Mouse (Mus musculus) bone marrow, adult 2 months (tissue): ENCODE data around the gene B830017H08Rik. TPM values are rescaled to one million over a fixed set of nuclear protein-coding genes. Genes with fewer than 3 reads are reported as not detected.

ENCODE experiments used
- H3K27ac ChIP-seq: fragments of 200-500 bp; 2 replicates; pipeline ENCODE4 v1.5.1; 2012; ENCODE audit warnings: low read depth, mild to moderate bottlenecking, control low read depth, inconsistent platforms, low read length; ENCODE audit not compliant: control insufficient read depth, poor library complexity, insufficient read depth
- H3K4me1 ChIP-seq: fragments of 200-500 bp; 2 replicates; pipeline ENCODE4 v1.6.1; 2011; ENCODE audit warnings: low read length; ENCODE audit not compliant: control insufficient read depth, insufficient read depth
- H3K4me3 ChIP-seq: fragments of 200-500 bp; replicated peaks from 2 replicates; pipeline ENCODE3; 2011; ENCODE audit warnings: mild to moderate bottlenecking, low read depth, low read length, control low read depth; ENCODE audit not compliant: control insufficient read depth
- CTCF ChIP-seq: fragments of 200-500 bp; IDR thresholded peaks from 2 replicates; pipeline ENCODE4 v1.5.1; 2011; ENCODE audit warnings: low read length, control low read depth; ENCODE audit not compliant: control insufficient read depth, insufficient read depth
- POLR2A ChIP-seq: fragments of 200-500 bp; IDR thresholded peaks from 2 replicates; pipeline ENCODE4 v1.6.1; 2011; ENCODE audit warnings: low read depth, mild to moderate bottlenecking, control low read depth, low read length, borderline replicate concordance; ENCODE audit not compliant: control insufficient read depth
- WGBS: fragments of 180-500 bp; shearing (Covaris S2); methylation state at CpG from one replicate; pipeline ENCODE4 v1.1.7; 2018; 5-methylcytosine and 5-hydroxymethylcytosine counted together
- polyA plus RNA-seq: library from polyadenylated mRNA; stranded (reverse); fragments of >200 nt; gene quantifications from 2 replicates; pipeline ENCODE4 v1.2.4, GENCODE M21; 2011; ENCODE audit warnings: low replicate concordance; ENCODE audit not compliant: missing spikeins, insufficient read depth, insufficient read length

The B830017H08Rik gene
- not detected in 2 replicates for polyA plus RNA-seq

DNA sequence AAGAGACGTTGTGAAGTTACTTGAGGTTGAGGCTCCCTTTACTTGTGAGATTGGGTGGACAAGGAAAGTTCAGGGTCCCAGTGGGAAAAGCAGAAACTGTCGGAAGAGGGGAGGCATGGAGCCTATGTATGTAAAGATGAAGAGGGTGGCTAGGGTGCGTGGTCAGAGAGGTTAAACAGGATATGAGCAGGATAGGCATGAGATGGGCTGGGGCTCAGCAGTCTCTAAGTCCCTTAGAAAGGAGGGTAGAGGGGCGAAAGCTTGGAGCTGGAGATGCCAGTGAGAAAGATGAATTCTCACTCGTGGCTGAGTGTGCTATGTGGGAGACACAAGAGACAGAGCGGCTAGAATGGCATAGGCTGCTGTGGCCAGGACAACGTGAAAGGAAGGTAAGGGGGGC lies at the start of gene B830017H08Rik:
TSS of gene B830017H08Rik (plus strand) at position 301 of the 400 bp plus-strand sequence.
- Histone ChIP-seq H3K4me1 (no peaks in the 10 kb centered on the region), H3K4me3 (no peak within 1 kb of the TSS), H3K27ac (no peak within 1 kb of the TSS)
- TF ChIP-seq POLR2A = no peak
- no peak for TF ChIP-seq CTCF
- 37% methylated on average over 7 of the region's 7 CpGs for WGBS

- Histone ChIP-seq H3K4me1 (no peaks in the 10 kb centered on the region), H3K27ac (no peak overlapping the region), H3K4me3 (no peak overlapping the region)
- no peak for TF ChIP-seq CTCF
- TF ChIP-seq POLR2A = no peak
- 80% methylated on average over 3 of the region's 3 CpGs for WGBS
Measured at GRCm38 (mm10) chr16:17785337-17785736, 47.6 kb upstream of the B830017H08Rik start.

- Histone ChIP-seq H3K4me3 (no peak overlapping the region), H3K4me1 (no peaks in the 10 kb centered on the region), H3K27ac (no peak overlapping the region)
- TF ChIP-seq CTCF = no peak
- TF ChIP-seq POLR2A = no peak
- 85% methylated on average over 3 of the region's 3 CpGs for WGBS
Measured at GRCm38 (mm10) chr16:17792728-17793127, 40.2 kb upstream of the B830017H08Rik start.

DNA sequence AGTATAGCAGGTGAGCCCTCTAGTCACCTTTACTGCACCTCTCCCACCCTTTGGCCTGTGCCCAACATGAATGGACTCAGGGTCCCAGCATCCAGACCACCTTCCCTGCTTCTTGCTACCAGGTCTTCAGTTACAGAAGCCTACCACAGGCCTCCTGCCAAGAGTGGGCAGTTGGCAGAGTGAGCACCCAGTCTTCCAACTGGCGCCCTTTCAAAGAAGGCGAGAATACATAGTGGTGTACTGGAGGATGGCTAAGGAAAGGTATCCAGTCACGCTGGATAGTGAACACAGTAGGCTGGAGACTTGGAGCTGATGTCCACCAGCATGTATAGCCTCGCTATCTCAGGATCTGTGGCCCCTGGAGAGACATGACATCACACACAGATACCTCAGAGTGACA lies 38.9 kb upstream of the B830017H08Rik start:
- TF ChIP-seq POLR2A = no peak
- H3K4me1 ChIP-seq = no peaks in the 10 kb centered on the region
- H3K27ac ChIP-seq = no peak overlapping the region
- WGBS = 80% methylated on average over 4 of the region's 4 CpGs
- H3K4me3 ChIP-seq = no peak overlapping the region

- 89% methylated on average over 5 of the region's 5 CpGs for WGBS
- TF ChIP-seq POLR2A = no peak
- no peak for TF ChIP-seq CTCF
Measured at GRCm38 (mm10) chr16:17795643-17796042, 37.3 kb upstream of the B830017H08Rik start.

DNA sequence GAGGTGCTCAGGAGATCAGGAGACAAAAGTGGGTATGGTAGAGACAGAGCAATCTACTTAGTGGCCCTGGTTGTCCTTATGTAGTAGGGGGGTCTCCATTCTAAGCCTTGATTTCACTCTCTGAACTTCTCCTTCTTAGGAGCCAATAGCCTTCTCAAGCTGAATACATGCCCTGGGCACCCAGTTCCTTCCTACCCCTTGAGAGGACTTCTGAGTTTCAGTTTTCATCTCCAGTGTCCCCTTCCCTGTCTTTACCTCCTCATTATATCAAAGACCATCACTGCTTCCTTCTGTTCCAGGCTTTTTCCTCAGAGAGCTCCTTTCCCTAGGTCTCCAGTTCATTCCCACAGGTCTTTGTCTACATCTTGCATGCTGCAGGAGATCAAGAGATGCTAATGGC lies 36.4 kb upstream of the B830017H08Rik start:
- no peak for TF ChIP-seq POLR2A
- no peak for TF ChIP-seq CTCF
- H3K4me3 ChIP-seq = no peak overlapping the region
- no peaks in the 10 kb centered on the region for H3K4me1 ChIP-seq
- H3K27ac ChIP-seq = no peak overlapping the region

More at GRCm38 (mm10) chr16:17795643-17796042, 37.3 kb upstream of the B830017H08Rik start:
- Histone ChIP-seq H3K27ac (no peak overlapping the region), H3K4me3 (no peak overlapping the region), H3K4me1 (no peaks in the 10 kb centered on the region)

GRCm38 (mm10) chr16:17796971-17797811 lies 35.7 kb upstream of the B830017H08Rik start, which contains the start of gene Scarf2:
Gene Scarf2 (plus strand): TSS chr16:17797282.
- no peaks in the 10 kb centered on the region for H3K4me1 ChIP-seq
- no peak within 1 kb of the TSS for H3K27ac ChIP-seq
- WGBS = 3% methylated on average over 68 of the region's 81 CpGs
- TF ChIP-seq POLR2A (no peak), CTCF (no peak)
- no peak within 1 kb of the TSS for H3K4me3 ChIP-seq

DNA sequence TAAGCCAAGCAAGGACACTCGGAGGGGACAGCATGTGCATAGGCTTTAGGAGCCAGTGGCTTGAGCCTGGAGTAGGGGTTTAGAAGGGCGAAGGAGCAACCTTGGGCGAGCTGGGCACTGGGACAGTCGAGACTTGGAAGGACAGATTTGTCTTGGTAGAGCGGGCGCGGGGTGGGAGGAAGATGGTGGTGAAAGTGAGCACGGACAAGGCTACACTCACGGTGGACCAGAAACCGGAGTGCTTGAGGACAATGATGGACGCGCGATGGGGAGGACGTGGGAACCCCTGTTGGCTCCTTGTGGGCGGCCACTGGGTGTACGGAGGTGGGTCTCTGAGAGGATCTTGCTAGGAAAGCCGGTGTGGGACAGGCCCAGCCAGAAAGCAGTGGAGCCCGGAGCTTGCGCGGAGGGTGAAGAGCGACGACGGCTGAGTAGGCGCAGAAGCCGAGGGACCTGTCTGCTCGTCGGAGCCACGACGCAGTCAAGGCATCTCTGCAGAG lies 35.1 kb upstream of the B830017H08Rik start:
- TF ChIP-seq CTCF = no peak
- no peak for TF ChIP-seq POLR2A
- Histone ChIP-seq H3K4me3 (no peak overlapping the region), H3K4me1 (no peaks in the 10 kb centered on the region; the same call in 1 of the 2 replicates), H3K27ac (no peak overlapping the region)
- WGBS = 11% methylated on average over 29 of the region's 29 CpGs
